Mouse (Mus musculus) 416B (cell line): Measurements from ENCODE around the gene Itgbl1.
"Not testable (repeated sequence)": the region's sequence is repeated elsewhere in the genome, so short reads cannot be mapped to it uniquely, and the experiment has no call there.

Experiments
- DNase-seq: peaks from one replicate; pipeline ENCODE4 v3.0.0; 2011; ENCODE audit warnings: low read depth

Gene Itgbl1

DNA sequence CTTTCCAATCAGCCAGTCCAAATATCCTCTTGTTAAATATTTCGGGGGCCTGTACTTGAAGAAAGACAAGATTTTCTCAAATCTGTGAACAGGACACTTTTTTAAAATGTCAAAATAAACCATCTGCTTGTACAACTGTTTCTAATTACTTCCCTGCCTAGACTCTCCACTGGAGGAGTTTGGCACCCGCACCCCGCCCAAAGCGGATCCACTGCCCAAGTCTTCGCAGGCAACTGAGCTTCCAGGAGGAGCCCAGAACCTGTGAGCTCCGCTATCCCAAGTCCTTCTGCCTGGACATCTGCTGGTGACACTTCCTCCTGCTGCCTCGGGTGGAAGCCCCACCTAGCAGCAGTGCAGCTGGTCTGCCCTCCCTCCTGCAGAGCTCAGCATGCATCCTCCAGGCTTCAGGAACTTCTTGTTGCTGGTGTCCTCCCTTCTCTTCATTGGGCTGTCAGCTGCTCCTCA lies at the start of gene Itgbl1:
TSS of gene Itgbl1 (plus strand) at position 51 of the 465 bp plus-strand sequence.
- no peak for DNase-seq

- DNase-seq = no peak
These were observed 36.8 kb upstream of the Itgbl1 start for GRCm38 (mm10) chr14:123622969-123623368.

GRCm38 (mm10) chr14:123626501-123627179 lies 33.1 kb upstream of the Itgbl1 start, which contains the start of gene Nalcn:
Gene Nalcn, minus strand, starts transcription at chr14:123627144.
- DNase-seq = no peak

- no peak for DNase-seq
These were observed 32.6 kb upstream of the Itgbl1 start for GRCm38 (mm10) chr14:123627180-123627562.

DNA sequence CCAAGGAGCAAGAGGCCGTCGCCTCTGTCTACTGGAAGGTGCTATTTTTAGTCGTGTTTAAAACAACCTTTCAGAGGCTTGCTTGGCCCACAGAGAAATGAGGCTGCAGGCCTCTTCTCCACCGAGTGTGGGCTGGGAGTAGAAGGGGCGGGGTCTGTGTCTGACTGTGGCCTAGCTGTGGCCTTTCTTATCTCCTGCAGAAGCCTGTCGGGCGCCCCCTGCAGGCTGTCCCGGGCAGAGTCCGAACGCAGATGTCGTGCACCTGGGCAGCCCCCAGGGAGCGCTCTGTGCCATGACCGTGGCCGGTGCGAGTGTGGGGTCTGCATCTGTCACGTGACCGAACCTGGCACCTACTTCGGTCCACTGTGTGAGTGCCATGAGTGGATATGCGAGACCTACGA lies 1.3 kb downstream of the Itgbl1 start:
- DNase-seq = no peak

DNA sequence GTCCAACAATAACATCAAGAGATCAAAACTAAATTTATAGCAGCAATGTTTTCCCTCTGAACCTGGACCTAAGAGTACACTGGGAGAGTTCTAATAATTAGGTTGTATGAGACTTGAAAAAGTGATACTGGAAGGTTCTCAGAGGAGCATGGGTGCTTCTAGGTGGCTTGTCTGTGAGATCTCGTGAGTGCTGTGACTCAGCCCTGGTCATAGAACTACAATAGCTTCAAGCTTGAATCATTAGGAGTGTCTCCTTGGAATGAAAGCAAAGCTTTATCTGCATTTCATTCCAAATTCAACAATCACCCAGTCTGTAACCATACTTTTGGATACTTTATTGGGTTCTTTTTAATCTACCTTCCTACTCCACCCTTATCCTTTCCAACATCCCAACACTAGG lies 2.6 kb downstream of the Itgbl1 start:
- no peak for DNase-seq

DNA sequence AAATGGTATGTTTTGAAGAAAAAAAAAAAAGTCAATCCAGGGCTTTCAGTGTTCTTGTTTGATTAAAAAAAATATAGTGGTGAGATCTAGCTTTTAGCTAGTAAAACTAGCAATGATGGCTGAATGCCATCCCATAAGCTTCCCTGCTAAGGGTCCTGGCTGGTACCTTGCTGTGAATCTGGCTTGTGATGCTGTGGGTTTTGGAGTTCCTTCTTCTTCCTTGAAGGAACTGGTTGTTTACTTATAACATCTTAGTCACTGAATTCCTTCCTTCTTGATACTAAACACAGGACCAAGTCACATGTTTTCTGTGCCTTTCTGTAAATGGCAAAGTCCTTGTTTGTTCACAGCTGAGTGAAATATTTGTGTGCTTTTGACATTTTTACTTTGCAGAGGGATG lies 3.4 kb downstream of the Itgbl1 start:
- DNase-seq = no peak

- no peak for DNase-seq
These were observed 4.7 kb downstream of the Itgbl1 start for GRCm38 (mm10) chr14:123664451-123664850.

- DNase-seq = not testable (repeated sequence)
These were observed 11.3 kb downstream of the Itgbl1 start for GRCm38 (mm10) chr14:123671076-123671475.

DNA sequence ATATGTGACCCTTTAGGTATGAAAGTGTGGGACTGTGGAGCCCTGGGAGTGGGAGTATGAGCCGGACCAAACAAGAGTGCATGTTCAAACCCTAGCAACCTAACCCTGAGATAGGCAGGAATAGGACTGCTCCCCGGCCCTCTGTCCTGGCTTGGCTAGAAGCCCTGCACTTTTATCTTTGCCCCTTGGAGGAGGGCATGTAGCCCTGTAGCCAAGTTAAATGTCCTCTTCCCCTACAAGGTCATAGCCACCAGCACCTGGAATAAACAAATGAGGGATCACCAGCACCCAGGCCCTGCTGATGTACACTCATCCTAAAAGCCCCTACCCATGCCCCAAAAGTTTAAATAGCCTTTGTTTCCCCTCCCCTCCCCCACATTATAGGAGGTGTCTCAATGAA lies 18.3 kb downstream of the Itgbl1 start:
- no peak for DNase-seq

- DNase-seq = no peak
These were observed 55.0 kb downstream of the Itgbl1 start for GRCm38 (mm10) chr14:123714751-123715150.

DNA sequence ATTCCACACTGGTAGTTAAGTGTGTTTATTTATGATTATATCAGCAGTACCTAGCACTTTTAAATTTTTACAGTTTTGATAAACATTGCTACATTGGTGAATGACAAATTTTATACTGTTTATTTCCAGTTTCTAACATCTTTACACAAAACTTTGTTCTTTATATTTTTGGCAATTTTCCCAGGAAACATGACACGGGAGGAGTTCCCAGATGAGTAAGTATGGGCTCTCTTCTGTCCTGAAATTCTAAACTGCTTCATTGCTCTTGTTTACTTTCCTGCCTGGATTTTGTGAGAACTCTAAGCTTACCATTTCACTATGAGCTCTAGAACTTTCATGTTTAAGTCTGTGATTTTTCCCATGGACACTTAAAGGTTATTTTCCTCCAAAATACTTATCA lies 82.3 kb downstream of the Itgbl1 start:
- no peak for DNase-seq

DNA sequence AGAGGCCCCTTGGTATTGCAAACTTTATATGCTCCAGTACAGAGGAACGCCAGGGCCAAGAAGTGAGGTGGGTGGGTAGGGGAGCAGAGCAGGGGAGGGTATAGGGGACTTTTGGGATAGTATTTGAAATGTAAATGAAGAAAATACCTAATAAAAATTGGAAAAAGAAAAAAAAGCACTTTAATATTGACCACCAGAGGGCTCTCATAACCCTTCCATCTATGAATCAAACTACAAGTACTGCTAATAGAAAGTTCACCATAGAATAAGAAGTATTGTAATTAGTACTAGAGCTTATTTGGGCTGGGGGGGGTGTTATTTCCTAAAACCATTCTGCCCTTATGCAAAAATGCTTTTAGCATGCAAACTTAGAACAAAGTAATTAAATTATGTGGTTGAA lies 91.2 kb downstream of the Itgbl1 start:
- no peak for DNase-seq

GRCm38 (mm10) chr14:123759534-123759933 lies 99.8 kb downstream of the Itgbl1 start:
- no peak for DNase-seq

DNA sequence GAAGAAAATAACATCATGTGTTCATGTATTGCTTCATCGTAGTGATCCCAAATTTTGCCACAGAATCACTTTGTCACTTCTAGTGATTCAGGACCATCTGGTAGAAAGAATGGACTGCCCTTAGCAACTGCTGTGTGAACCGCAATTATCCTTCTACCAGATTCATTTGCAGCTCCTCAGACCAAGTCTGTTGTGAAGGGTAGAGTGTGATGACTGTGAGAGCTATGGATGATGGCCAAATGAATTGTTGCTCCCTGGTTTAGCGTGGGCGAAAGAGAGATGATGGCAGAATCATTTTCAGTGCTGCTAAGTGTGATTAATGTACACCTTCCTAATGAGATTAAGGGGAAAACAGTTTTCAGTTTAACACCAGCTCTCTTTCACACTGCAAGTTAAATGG lies 100.3 kb downstream of the Itgbl1 start:
- DNase-seq = no peak

GRCm38 (mm10) chr14:123801744-123802143 lies 142.0 kb downstream of the Itgbl1 start:
- no peak for DNase-seq

- DNase-seq = no peak
These were observed 177.9 kb downstream of the Itgbl1 start for GRCm38 (mm10) chr14:123837662-123838061.

DNA sequence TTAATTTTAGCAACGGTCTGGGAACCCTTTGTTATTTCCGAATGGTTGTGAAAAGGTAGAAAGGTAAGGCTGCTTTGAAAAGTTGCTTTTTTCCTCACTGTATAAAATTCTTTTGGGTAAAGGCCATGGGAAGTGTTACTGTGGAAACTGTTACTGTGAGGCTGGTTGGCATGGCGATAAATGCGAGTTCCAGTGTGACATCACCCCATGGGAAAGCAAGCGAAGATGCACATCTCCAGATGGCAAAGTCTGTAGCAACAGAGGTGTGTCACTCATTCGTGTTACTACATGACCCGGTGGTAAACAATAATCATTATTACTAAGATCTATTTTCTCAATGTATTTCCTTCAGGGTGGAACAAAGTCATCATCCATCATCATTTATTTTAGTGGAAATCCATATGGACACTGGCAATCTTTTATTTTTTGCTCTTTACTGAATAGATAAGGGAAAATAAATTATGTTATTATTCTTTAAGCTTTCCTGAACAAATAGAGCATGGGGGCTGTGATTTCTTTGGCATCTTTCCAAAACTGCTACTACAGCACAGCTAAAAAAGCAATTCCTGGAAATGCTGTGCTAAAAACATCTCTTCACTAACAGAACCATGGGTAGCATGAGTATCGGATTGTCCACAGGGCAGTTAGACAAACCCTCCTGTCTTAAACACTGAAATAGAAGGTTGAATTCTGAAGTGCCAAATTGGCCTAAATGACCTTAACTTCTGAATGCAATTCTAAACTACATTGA lies 184.1 kb downstream of the Itgbl1 start:
- no peak for DNase-seq

- DNase-seq = no peak
These were observed 204.8 kb downstream of the Itgbl1 start for GRCm38 (mm10) chr14:123864531-123864930.

DNA sequence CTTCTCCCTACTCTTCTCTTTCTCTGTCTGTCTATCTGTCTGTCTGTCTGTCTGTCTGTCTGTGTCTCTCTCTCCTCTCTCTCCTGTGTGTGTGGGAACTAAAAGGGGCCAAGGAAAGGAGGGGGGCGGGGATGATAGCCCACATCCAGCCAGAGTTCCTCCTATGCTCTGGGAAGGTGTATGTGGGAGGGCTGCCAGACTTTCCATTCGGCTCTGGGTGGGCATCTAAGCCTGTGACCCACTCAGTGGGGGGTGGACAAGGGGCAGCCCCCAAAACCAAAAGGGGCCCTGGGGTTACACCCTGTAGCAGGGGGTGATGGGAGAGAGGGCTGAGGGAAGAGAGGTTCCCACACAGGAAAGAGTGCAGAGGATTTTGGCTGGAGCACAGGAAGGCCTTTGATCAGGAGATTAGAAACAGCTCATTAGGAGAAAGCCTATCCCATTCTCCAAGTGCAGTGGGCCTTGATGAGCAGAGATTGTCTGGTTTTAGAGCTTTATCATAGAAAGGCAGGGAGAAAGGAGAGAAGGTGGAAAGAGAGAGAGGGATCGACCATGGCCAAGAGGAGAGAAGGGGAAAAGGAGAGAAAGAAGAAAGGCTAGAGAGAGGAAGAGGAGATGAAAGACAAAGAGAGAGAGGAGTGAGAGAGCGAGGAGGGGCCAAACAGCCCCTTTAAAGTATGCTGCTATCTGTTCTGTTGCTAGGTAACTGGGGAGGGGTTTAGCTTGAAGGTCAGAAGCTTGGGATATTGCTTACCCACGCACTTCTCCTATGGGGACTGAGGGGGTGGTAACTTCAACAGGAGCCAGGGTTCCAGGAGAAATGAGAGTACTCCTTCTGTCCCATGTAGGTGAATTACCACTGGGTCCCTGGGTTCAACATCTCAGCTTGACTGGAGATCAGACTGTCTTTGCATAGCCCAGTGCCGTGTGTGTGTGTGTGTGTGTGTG lies 206.3 kb downstream of the Itgbl1 start:
- no peak for DNase-seq

GRCm38 (mm10) chr14:123927903-123928302 lies 268.1 kb downstream of the Itgbl1 start:
- no peak for DNase-seq

DNA sequence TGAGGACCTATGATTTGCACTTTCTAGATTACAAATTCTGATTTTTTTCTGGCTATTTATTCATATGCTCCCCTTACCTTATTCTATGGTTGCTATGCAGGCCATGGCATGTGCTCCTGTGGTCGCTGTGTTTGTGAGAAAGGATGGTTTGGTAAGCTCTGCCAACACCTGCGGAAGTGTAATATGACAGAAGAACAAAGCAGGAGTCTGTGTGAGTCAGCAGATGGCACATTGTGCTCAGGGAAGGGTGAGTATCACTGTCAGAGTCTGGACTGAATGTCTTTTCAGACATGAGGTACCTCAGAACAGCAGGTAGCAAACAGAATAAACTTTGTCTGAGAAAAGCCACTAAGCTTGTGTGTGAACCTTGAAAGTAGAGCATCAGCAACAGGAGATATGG lies 306.8 kb downstream of the Itgbl1 start:
- no peak for DNase-seq
